Mouse (Mus musculus) T-helper 1 cell (primary cell): ENCODE data around the gene D630003M21Rik.

ENCODE experiments used
- in situ Hi-C: fragments of 300-600 bp; cut with MboI, MseI; formaldehyde crosslinking; loops from one replicate; pipeline ENCODE4 v1.15.1; 2025; ENCODE audit warnings: high pct_unique_total_duplicates

D630003M21Rik gene

DNA sequence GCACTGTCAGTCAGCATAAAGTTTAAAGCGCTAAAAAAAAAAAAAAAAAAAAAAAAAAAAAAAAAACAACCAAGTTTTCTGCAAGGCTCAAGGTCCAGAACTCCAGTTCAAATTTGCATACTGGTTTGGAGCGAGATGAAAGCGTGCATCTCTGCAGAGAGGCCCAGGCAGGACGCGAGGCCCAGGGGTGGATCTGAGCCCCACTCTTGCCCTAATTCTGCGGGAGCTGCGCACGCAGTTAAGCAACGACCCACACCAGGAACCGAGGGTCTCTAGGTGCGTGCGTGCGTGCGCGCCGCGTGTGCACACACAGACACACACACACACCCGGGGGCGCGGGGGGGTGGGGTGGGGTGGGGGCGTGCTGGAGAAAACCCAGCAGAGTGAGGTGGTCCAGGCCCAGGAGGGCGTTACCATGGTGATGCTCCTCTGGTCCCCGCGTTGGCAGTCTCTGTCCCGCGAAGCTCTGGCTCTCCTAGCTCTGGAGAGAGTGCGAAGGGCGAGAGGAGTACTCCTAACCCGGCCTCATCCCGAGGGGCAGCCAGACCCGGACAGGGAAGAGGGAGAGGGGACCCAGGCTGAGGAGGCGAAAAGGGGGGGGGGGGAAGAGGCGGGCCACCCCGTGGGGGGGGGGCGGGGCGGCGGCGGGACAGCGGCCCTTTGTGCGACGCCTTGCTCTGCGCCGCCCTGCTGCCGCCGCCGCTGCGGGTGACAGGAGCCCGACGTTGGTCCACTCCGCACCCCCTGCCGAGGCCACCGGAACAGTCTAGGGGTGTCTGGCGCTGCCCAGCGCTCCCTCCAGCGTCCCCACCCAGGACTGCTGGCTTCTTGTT is at the start of gene D630003M21Rik:
TSS of gene D630003M21Rik (minus strand) at position 553 of the 833 bp plus-strand sequence.
- in situ Hi-C loops: no loop called here

DNA sequence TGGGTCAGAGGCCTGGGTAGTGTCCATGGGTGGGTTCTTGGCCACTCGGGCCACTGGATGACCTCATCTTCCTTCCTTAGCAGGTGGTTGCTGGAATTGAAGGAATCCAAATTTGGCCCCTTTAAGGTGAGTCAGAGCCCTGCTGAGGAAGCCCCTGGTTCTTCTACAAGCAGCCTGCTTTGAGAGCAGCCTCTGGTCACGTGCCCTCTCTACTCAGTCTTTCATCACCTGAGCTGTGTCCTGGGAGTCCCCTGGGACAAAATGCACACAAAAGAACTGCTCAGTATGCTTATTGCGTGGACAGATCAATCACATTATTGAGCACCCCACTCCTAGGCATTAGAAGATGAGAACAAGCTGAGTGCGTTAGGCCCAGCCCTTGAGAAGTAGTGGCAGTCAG is 47.9 kb upstream of the D630003M21Rik start:
- in situ Hi-C loops: no loop called here

DNA sequence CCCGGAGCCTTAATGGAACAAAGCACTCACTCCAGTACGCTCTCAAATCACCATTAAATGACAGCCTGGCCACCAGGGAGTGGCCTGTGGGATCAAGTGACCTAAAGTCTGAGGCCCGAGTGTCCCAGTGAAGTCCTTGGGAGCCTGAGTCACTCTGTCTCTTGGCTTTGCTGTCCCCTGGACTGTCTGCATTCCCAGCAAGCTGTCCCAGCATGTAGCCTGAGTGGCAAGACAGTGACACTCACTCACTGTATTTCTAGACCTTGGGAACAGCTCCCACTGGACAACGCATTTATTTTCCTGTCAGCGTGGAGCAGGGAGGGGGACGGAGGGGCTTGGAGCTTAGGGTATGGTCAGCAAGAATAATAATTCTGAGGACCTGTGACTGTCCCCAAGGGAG is 47.4 kb upstream of the D630003M21Rik start:
- in situ Hi-C loops: no loop called here

DNA sequence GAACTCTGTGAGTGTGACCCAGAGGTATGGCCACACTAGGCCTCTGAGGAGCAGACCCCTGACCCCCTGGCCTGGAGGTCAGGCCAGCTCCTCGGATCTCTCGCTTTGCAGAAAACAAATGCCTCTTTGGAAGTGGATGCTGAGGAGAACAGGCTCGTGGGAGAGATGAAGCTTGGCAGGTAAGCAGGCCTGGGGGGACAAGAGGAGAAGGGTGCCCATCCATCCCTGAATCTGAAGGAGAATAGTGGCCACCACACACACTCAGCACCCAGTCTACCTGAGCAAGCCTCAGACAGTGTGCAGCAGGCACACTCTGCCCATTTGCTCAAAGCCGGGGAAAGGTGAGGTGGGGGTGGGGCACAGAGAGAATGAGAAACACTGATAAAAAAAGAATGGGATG is 46.8 kb upstream of the D630003M21Rik start:
- in situ Hi-C loops: no loop called here

DNA sequence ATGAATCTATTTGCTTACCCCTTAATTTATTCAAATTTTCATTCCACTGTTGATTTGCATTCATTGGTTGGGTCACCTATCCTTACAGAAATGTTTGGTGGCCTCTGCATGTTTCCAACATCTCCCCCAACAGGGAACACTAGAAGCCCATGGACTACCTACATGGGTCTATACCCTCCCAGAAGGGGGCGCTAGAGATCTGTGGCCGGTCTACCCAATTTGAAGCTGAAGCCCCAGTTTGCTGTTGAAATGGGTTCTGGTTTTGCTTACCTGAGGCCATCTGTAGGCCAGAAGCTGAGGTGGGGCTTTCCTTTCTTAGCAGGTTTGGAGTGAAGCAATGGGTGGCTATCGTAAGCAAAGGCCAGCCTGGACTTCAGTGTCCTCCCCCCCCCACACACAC is 46.3 kb upstream of the D630003M21Rik start:
- in situ Hi-C loops: no loop called here

DNA sequence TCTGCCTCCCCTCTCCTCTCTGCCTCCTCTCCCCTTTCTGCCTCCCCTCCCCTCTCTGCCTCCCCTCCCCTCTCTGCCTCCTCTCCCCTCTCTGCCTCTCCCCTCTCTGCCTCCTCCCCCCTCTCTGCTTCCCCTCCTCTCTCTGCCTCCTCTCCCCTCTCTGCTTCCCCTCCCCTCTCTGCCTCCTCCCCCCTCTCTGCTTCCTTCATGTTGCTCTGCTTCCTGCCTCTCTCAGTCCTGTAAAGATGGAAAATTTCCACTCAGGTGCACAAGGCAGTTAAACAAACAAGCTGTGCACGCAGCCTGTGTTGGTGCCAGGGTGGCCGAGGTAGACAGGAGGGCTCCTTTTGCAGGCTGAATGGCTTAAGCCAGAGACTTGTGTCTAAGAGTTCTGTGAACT is 44.6 kb upstream of the D630003M21Rik start:
- in situ Hi-C loops: no loop called here

DNA sequence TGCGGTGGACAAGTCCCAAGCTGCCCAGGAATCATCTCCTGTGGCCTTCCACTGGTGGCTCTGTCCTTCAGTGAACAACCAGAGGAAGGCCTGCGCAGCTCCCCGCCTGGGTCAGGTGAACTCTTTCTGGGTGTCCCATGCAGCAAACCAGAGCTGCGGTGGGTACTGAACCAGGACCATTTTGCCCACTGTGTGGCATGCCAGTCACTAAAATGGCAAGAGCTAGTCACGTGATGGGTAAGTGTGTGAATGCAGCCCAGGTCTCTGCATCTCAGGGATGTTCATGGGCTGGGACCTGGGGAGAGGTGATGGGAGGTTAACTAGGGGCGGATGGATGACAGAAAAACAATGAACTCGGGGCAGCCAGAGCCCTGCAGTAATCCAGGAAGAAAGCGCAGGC is 41.0 kb upstream of the D630003M21Rik start:
- in situ Hi-C loops: no loop called here

DNA sequence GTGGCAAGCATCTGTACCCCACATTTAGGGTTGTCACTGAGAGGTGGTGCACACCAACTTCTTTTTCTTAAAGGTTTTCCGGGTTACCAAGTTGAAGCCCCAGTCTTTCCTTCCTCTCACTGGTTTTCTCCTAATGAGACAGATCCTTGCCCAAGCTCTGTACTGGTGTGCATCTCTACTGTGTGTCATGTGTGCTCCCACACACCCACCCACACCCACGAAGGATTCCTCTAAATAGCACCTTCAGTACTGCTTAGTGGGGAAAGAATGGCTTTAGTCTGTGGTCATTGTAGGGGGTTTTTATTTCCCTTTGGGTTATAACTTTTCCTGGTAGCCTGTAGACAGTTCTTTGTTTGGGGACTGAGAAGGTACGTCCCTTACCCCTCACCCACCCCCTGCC is 35.9 kb upstream of the D630003M21Rik start:
- in situ Hi-C loops: no loop called here

DNA sequence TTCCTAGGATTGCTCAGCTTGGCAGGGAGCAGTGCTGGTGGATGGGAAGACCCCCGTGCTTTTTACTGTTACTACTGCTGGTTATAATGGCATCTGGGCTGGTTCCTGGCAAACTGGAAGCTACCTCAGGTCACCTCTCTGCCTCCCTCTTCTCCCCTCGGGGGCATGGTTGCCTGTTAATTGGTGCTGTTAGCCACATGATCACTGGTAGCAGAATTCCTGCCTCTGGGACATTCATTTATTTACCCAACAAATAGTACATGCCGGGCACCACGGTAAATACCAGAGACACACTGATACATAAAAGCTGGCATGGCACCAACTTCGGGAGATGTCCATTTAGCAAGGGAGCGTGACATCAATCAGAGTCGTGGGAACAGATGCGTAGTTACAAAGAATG is 30.5 kb upstream of the D630003M21Rik start:
- in situ Hi-C loops: loop anchor here (5.0 kb wide), 1 partner anchor 42 kb away; no protein-coding TSS in a partner anchor

DNA sequence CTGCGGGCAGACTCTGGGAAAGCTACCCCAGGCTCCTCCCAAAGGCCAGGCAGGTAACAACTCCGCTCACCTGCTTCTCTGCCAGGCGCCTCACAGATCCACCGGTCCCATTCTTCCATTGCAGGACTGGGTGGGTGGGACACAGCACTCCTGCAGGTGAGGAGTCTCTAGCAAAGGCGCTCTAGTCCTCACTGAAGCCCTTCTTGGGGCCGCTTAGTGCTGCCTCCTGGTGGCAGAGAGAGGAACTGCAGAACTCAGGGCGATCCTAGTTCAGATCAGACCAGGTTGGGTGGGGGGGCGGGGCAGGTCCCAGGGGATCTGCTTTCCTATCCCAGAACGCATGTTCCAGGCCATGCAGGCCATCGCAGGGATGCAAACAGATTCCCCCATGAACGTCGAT is 29.8 kb upstream of the D630003M21Rik start:
- in situ Hi-C loops: loop anchor here (5.0 kb wide), 1 partner anchor 41 kb away; no protein-coding TSS in a partner anchor

DNA sequence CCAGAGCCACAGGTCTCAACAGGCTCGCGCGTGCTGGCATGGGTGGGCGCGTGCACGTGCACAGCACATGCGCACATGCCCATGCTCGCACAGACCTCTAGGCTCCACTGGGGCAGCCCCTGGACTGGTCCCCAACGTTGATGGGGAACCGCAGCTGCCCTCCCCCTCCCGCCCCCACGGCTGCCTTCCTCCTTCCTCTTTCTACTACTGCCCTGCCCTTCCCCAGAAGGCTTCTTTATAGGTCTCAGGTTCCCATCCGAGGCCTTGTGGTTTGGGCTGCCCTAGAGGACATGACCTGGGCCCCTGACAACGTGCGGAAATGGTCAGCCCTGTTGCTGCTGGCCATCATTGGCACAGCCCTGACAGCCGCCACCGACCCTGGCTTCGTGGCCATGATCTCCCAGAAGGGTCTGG is 29.0 kb upstream of the D630003M21Rik start, which contains the start of gene Bpi:
TSS of gene Bpi (plus strand) at position 90 of the 414 bp plus-strand sequence.
- in situ Hi-C loops: loop anchor here (5.0 kb wide), 1 partner anchor 41 kb away; no protein-coding TSS in a partner anchor

DNA sequence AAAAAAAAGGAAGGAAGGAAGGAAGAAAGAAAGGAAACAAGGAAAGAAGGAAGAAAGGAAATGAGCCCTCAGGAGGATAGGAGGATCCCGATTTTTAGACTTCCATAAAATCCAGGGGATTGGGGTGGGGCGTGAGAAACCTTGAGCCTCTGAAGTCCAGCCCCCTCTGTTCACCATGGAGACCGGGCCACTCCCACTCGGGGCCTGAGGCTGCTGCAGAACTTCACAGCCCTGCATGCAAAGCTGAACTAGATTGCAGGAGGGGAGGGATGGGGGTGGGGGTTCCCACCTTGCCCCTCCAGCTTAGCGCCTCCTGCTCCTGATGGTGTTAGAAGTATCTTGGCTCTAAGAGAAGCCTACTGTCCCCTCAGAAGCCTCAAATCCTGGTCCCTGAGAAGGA is 27.9 kb upstream of the D630003M21Rik start:
- in situ Hi-C loops: loop anchor here (5.0 kb wide), 1 partner anchor 40 kb away; no protein-coding TSS in a partner anchor

DNA sequence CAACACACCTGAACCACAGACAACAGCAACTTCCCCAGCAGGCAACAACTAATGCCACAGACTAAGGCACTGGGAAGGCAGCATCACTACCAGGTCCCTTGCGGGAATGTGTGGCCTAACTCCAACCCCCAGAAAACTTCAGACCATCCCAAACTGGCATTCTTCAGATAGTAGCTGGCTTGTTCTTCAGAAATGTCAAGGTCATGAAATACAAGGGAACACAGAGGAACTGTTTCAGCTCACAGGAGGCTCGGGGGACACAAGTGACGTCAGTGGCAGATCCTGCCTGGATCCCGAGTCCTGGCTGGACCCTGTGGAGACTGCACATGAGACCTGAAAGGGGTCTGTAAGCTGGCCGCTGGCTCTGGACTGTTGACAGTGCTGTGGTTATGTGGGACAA is 24.8 kb upstream of the D630003M21Rik start:
- in situ Hi-C loops: no loop called here

DNA sequence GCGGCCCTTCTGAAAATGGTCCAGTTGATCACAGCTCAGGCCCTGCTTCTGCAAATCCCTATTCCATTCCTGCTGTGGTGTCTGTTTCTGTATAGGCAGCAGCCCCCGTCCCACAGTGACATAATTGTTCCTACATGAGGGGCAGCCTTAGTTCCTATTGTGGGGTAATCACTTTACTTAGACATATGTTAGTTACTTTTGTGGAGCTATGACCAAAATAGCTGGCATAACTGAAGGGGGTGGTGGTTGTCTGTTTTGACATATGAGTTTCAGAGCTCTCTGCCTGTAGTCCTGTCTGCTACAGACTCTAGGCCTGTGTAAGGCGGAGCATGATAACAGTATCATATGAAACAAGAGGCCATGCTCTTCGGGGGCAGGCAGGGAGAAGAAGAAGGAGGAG is 21.5 kb upstream of the D630003M21Rik start:
- in situ Hi-C loops: no loop called here

DNA sequence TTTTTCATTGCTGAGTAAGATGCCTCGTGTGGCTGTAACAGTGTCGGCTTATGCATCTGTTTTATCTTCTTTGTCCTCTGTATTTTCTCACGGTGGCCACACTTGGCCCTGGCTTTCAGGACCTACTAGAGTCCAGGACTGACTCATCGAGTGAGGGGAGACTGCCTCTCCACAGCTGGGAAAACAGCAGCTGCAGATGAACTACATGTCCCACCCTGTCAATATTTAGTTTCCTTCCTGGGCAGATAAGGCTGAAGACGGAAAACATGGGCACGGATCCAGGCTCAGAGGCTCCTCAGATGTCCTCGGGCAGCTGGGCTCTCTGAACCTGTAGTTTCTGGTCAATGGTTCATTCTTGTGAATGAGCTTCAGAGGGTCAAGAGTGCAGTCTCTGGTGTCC is 19.3 kb upstream of the D630003M21Rik start:
- in situ Hi-C loops: no loop called here

DNA sequence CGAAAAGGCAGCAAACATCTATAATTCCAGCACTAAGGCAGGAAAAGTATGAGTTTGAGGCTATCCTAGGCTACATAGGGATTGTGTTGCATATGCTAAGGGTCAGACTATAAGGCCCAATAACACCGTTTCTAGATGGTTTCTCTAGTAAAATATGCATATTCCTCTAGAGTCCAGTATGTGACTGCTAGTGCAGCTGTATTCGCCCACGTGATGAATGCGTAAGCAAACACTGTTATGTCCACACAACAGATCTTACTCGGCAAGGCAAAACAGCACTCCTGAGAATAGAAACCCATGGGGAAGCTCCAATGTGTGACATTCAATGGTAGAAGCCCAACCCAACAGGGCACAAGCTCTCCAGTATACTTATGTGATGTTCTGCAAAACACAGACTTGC is 18.8 kb upstream of the D630003M21Rik start:
- in situ Hi-C loops: no loop called here

DNA sequence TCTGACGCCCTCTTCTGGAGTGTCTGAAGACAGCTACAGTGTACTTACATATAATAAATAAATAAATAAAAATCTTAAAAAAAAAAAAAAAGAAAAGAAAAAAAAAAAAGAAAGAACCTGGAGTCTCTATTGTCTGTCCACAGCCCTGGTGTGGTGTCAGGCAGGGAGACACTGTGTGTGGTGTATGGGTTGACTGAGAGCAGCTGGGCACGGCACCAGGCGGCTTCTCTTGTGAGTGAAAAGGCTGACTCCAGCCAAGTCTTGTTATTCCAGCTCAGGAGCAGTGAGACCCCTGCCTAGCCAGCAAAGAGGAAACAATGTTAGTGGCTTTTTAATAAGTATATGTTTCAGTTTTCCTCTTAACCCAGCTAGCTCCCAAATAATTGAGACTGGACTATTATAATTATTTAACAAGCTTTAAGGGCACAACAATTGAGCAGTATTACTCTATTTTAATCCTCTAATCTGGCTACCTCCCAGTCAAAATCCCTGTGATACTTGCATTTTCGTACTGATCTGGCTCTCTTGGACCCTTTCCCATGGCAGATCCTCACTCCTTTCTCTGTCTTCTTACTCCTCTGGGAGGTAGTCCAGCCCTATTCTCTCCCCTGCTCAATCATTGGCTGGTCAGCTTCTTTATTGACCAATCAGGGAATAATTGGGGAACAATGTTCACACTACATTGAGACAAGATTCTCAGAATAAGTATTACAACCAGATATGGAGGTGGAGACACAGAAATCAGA is 16.2 kb upstream of the D630003M21Rik start:
- in situ Hi-C loops: no loop called here

DNA sequence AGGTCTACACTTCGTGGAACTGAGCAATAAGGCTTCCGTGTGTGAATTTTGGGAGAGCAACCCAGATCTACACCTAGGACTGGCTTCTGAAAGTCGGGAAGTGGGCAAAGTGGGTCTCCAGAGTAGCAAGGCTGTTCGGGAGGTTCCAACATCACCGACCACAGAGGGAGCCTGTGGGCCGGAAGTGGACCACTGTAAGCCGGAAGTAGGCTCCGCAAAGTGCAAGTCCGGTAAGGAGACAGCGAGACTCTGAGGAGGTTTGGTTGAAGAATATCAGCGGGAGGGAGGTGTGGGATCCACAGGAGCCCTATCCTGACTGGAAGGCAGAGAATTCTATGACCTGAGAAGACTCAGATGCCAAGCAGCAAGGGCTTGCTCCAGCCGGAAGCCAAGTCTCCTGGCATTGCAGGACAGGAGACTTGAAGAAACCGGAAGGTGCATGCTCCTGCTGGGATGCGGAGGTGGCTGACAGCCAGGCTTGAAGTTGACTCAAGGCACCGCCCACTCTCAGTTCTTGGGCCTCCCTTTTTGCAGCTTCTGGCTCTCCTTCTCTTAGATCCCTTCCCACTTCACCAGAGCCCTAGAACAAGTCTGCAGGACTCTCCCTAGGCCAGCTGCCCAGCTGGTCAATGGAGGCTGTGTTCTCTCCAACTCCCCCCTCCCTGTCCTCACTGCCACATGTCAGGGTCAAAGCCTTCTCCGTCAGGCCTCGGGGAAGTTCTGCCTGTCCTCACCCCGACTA is 14.3 kb upstream of the D630003M21Rik start:
- in situ Hi-C loops: no loop called here

DNA sequence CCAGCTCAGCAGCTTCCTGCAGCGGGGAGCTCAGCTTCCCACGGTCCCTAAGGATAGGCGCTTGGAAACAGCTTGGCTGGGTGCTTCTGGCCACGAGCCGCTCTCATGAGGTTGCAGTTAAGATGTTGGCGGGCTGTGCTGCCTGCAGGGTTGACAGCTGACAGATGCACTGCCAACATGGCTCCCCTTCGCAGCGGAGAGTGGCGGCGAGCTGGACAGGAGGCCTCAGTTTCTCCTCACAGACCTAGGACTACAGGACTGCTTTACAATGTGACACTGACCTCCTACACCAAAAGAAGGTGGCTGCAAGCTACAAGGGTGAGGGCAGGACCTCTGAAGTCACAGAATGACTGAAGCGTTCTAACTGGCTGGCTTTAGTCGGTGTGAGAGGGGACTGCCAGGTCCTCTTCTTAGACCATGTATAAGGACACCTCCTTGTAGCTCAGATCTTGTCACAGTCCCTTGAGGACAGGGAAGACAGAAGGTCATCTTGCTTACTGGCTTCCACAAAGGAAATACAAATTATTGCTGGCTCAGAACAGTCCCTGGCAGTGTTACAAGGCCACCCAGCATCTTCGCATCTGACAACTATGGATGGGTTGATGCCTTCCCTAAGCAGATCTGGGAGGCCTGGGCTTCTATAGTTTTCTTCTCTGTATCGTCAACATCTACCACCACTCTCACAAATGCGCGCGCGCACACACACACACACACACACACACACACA is 13.3 kb upstream of the D630003M21Rik start:
- in situ Hi-C loops: no loop called here

DNA sequence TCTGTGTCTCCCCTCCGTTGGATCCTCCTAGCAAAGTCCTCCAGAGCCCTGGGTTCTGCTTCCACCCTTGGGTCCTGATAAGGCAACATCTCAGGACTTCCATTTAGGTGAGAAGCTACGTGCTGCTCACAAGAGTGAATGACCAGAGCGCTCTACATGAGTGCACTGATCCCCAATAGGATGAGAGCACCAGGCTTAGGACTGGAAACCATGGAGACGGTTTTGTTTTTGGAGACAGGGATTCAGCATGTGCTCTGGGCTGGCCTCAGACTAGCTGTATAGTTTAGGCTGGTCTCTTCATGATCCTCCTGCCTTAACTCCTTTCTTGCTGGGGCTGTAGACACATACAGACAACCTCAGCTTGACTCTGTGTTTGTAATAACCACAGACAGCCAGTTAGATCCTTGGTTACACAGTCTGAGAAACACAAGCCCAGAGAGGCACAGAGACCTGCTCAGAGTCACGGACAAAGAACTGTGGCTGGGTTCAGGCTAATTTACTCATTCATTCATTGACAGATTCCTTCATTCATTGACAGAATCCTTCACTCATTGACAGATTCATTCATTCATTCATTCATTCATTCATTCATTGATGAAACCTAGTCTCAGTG is 12.2 kb upstream of the D630003M21Rik start:
- in situ Hi-C loops: no loop called here

DNA sequence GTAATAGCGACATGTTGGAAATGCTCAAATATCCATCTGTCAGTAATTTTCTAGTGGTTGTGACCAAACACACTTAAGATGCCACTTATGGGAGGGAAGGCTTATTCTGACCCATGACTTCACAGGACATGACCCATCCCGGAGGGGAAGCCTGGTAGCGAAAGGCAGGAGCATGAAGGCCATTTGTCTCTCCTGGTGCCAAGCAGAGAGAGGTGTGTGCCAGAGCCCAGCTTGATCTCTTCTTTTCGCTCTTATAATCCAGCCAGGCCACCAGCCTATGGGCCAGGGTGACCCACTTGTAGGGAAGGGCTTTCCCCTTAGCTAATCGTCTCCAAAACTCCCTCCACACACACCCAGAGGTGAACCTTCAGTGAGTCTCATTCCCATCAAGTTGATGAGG is 9.1 kb upstream of the D630003M21Rik start:
- in situ Hi-C loops: no loop called here
